Mouse (Mus musculus) frontal cortex, postnatal 14 days (tissue): ENCODE data around the gene Smg1.

Source experiments
- DNase-seq, 2 experiments: peaks; one replicate each; pipeline ENCODE4 v3.0.0; 2022; ENCODE audit warnings: low spot score in 2 of 2

Gene Smg1

DNA sequence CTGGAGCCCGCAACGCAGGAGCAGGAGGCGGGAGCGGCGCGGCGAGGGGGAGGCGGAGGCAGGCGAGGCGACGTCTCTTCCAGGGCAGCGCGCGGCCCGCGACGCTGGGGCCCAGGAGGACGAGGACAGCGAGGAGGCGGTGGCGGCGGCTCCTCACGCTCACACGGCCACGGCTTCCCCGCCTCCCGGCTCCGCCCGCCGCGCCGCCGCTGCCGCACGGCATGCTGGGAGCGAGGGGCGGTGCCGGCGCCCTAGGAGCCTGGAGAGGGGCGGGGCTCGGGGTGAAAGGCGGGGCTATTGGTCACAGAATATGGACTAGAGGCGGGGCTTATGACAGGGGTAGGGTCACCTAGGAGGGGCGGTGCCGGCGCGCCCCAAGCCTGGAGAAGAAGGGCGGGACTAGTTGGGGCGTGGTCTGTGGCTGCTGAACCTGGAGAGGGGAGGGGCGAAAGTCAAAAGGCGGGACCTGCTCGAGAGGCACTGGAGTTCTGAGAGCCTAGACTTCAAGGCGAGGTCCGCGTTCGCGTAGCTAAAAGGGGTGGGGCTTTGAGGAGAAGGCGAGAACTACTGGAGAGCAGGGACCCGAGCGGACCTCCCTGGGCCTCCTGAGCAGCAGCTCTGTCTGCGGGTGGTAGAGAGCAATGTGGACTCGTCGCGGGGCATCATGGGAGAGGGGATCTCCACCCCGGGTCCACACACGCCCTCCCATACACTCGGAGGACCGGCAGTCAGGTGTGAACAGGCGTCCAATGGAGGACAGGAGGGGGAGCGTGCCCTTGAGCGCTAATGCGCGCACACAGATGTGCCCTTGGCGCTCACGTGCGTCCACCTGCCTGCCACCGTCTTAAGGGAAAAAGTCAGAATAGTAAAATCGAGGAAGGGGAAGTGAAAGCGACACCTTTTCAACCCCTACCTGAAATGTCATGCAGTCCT is at the start of gene Smg1:
Gene Smg1, minus strand, starts transcription at position 218 of the 933 bp plus-strand sequence.
- peak; percentile 95 to 96 for DNase-seq

DNA sequence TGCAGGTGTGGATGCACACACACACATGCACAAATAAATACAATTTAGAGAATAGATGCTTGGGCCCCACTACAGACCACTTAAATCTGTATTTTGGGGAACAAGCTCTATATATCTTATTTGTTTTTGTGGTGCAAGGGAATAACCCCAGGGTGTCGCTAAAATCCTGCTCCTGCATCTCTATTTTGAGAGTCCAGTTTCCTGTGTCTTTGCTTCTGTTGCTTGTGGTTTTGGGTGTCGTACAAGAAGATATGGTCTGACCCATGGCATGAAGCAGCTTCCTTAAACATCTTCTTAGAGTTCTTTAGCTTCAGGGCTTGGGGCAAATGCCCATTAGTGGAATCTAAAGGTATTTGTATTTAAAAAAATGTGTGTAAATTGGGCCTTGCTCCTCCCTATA is 39.7 kb upstream of the Smg1 start:
- DNase-seq: no peak

DNA sequence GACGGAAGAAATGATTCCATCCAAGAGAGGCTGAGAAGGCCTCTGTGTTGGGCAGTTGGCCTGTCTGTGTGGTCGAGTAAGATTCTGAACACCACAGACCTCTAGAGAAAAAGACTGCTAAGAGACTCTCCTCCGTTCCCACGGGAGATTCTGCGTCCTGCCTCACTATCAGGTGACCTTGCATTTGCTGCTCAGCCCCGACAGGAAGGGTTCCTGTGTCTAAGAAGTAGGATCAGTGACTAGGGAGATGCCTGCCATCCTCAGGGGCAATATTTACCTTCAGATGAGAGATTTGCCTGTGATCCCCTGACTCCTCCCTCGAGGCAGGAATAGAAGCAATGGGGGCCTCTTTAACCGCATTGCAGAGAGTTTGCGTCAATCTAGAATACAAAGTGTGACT is 39.1 kb upstream of the Smg1 start:
- no peak for DNase-seq

DNA sequence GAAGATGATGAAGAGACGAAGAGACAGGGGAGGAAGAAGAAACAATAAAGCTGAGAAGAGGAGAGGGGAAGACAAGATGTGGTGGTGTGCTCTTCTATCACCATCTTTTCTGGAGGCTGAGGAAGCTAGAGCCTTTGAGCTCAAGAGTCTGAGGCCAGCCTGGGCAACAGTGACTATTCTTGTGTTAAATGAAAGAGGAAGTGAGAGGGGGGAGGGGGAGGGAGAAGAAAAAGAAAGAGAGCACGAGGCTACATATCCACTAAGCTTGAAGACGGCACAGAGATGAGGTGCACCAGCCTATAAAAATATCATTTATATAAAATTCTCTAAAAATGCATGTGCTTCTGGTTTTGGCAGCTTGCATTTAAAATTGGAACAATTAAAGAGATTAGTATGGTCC is 36.1 kb upstream of the Smg1 start:
- DNase-seq: no peak

DNA sequence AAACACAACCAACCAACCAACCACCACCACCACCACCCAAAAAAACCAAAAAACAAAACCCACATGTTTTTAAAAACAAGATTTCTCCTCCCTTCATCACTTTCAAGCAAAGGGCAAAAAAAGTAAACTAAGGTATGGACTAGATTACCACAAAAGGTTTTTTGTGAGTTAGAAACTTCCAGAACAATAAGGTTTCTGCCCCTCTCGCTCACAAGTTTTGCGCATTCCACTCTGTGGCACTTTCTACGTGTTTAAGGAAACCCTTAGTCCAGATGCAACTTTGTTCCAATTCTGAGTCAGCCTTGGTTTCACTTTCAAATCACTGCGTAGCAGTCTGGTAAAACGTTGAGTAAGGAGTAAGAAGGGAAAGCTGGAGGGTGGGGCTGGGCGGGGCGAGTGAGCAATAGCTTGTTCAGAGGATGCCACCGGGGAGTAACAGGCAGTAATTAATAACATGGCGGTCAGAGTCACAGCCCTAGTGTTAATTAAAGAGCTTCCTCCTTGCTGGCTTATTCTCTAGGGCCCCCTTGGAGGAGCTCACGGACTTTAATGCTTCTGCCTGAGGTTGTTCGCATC is 34.0 kb upstream of the Smg1 start:
- no peak for DNase-seq

DNA sequence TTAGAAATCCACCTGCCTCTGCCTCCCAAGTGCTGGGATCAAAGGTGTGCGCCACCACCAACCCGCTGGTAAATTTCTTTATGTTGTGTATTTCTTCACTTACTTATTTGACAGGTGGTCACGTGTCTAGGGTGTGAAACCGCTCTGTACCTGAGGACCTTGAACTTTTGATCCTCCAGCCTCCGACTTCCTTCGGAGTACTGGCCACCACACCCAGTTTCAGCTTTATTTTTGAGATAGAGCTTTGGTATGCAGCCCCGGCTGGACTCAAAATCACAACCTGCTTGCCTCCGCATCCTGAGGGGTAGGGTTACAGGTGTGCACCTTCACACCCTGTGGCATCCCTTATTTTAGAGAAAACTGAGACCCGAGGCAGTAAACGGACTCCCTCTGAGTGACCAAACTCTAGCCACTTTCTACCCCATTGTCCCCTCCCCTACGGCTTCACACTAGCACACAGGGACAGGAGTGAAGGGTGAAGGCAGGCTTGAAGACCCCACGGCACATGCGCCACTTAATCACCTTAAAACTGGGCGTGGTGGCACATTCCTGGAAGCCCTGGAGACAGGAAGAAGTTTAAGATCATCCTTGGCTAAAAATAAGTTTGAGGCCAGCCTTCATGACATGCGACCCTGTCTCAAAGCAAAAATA is 33.3 kb upstream of the Smg1 start:
- DNase-seq: no peak

DNA sequence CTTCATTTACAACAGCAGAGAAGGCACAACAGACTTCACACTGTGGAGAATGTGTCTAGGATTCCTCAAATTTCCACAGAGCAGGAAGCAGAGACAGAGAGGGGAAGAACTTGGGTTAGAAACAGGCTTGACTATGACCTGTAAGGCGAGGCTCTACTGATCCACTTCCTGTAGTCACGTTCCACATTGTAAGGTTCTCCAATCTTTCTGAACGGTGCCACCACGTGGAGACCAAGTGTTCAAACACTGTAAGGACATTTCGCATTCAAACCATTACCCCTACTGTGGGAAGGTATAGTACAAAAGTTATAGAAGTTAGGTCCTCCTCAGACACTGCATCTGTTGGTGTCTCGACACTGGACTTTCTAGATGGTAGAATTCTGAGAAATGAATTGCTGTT is 31.8 kb upstream of the Smg1 start:
- no peak for DNase-seq

DNA sequence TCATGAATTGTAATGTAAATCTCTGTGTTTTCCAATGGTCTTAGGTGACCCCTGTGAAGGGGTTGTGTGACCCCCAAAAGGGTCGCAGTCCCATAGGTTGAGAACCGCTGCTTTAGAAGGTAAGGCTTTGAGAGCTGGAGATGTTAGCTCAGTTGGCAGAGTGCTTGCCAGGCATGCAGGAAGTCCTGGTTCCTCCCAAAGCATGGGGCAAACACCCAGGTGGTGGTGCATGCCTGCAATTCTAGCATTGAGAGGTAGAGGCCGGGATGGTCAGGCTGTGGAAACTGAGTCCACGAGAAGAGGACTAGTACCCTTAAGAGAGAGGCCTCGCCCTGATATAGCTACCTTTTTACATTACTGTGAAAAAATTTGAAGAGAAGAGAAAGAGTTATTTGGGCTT is 31.4 kb upstream of the Smg1 start:
- no peak for DNase-seq

DNA sequence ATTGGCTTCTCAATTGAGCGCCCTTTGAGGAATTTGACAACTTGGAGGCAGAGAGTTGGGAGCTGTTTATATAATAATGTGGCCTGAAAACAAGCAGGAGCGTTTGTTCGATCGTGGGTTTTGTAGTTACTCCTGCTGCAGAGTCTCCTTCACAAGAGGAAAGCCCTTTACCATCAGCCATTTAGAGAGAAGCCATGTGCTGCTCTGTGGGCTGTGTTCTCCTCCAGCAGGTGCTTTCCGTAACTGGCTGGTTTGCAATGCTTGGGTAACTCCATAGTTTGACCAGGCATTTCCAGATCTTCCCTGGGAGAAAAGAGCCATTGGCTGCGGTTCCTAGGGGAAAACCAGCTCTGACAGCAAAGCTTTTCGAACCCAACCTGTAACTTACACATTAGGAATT is 30.7 kb upstream of the Smg1 start:
- no peak for DNase-seq

DNA sequence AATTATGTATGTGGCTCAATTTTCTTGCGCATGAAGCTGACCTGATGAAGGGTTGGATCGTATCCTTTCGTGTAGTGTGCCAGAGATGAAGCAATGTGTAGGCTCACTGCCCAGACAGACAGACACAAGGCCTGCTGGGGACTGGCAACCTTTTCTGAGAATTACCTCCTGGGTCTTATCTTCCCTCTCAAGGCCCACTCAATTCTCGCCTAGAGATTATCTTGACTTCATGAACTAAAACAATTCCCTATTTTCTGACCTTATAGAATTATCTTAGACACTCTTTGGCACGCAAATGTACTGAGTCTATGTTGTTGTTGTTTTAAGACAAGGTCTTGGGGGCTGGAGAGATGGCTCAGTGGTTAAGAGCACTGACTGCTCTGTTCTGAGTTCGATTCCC is 22.6 kb upstream of the Smg1 start:
- DNase-seq: no peak

DNA sequence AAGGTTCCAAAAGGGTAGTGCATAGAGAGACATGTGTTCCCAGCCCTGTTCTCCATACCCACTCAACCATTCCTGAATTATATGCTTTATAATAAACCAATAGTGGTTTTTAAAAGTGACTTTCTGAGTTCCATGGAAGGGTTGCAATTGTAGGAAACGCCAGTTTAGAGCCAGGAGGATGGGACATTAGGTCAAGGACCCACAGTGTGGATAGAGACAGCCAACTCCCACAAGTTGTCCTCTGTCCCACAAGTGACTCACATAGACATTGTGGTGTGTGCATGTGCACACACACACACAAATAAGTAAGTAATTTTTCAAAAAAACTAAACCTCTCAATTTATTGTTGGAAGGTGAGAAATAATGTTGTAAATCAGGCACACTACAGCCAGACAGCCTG is 20.1 kb upstream of the Smg1 start:
- DNase-seq: no peak

DNA sequence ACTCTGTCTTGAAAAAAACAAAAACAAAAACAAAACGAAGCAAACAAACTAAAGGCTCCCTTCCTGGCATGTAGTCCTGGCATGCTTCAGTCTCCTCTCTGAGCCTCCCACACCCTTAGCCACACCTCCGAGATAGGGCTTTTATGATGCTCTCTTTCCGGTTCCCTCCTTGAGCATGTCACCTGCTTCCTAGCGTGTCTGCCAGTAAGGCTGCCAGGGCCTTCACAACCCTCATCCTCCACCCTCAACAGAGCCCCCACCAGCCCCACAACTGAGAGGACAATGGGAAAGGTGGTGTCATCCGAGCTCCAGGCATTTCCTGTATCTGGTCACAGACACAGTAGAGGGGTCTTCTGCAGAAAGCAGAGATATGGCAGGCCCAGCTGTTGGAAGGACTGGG is 18.9 kb upstream of the Smg1 start:
- DNase-seq: no peak

DNA sequence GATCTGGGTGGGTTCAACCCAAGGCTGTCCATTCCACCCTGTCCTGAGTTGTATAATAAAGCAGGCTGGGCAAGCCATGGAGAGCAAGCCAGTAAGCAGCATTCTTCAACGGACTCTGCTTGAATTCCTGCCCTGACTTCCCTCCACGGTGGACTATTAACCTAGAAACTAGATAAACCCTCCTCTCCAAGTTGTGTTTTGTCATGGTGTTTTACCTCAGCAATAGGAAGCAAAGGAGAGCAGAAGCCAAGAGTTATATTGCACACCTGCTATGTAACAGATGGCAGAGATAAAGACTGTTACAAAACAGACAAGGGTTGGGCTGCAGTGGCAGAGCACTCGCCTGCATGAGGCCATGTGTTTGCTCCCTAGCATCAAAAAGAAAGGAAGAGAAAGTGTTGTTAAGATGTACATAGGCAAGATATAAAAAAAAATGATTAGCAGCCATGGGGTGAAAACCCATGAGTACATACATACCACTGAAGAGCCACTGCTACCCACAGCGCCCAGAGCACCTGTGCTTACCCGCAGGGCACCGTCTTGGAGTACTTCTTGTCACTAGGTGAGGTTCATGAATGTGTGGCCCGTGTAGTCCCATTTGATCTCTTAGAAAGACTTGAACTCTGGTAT is 16.3 kb upstream of the Smg1 start:
- no peak for DNase-seq

DNA sequence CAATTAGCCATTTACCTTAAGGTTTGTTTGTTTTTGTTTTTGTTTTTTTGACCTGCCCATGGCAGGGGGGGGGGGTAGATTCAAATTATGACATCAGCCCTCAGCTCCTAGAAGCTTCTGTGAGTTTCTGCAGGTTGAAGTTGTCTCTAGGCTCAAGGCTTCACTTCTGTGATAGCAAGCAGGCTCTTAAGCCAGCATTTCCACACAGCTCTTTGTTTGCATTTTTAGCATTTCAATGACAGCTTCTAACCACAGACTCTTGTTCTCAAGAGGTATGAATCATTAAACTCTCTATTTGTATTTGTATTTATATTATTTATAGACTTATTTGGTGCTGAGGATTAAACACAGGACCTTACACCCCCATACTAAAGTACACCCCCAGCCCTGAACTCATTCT is 15.0 kb upstream of the Smg1 start:
- no peak for DNase-seq

DNA sequence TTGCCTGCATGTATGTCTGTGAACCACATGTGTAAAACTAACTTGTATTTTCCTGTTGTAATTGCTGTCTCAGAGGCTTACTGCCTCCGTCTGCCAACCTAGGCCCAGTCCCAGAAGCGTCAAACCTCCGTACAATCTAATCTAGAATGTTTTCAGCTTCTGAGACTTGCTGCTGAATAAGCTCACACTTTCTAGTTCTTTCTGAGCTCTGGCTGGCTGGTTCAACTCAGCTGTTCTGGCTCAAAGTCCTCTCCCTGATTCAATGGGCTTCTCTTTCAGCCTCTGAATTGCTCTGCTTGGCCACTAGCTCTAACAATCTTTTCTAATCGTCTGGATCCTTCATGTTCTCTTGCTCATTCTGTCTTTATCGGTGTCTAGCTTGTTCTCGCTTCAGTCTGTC is 13.3 kb upstream of the Smg1 start:
- no peak for DNase-seq

DNA sequence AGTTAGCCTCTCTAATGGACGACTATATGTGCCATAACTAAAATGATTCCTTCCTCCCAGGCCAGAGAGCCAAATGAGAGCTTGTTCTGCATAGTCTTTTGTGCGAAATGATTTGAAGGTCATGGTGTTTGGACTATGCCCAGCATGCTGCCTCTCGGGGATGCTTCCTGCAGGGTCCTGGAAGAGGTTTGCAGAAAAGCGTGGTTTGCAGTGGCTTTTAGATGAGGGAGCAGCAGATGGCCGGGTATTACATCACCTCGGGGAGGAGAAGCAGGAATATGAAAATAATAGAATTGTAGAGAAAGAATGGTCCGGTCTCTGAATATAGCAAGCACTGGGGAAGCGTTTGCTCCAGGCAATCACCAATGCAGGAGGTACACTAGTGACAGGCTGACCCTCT is 11.0 kb upstream of the Smg1 start:
- DNase-seq: no peak

DNA sequence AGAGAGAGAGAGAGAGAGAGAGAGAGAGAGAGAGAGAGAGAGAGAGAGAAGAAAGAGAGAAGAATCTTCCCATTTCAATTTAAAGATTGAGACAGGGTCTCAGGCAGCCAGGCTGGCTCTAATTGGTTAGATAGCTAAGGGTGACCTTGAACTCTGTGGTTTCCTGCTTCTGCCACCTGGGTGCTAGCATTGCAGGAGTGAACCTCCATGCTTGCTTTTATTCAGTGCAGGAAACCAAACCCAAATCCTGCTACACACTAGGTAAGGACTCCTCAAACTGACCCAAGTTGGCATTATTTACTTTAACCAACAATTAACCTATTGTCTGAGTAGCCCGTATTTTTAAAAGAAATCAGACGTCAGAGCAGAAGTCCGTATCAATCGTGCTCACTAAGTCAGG is 10.5 kb upstream of the Smg1 start:
- DNase-seq: no peak

DNA sequence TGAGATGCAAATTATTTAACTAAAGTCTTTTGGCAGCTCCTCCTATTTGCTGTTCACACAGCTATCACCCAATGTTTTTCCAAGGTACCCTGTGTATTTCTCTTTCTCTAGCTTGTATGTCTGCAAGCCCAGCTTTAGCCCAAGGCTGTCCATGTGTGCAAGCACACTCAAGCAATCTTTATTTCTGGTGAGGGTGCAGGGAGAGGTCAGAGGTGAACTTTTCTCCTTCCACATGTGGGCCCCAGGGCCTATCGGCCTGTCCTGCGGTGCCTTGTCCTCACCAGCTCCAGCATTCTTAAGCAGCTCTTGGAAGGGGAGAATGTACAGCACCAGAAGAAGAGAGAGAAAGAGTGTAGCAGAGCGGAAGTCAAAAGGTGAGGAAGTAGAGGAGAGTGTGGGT is 9.5 kb upstream of the Smg1 start:
- no peak for DNase-seq

DNA sequence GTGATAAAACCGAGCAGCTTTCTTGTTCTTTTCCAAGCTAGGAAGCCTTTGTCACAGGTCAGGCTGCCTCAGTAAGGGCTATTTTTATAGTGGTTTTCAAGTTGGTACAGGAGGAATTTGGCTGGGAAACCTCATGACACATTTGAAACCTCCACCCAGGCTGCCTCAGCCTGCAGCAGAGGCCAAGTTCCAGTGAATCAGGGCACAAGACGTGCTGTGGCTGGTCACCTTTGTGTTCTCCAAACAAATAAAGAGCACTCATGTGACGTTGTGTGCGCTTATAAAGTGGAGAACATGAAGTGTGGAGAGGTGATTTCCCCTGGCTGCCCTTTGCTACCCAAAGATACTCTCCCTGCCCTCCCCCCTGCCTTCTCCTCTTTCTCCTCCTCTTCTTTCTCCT is 8.9 kb upstream of the Smg1 start:
- DNase-seq: no peak

DNA sequence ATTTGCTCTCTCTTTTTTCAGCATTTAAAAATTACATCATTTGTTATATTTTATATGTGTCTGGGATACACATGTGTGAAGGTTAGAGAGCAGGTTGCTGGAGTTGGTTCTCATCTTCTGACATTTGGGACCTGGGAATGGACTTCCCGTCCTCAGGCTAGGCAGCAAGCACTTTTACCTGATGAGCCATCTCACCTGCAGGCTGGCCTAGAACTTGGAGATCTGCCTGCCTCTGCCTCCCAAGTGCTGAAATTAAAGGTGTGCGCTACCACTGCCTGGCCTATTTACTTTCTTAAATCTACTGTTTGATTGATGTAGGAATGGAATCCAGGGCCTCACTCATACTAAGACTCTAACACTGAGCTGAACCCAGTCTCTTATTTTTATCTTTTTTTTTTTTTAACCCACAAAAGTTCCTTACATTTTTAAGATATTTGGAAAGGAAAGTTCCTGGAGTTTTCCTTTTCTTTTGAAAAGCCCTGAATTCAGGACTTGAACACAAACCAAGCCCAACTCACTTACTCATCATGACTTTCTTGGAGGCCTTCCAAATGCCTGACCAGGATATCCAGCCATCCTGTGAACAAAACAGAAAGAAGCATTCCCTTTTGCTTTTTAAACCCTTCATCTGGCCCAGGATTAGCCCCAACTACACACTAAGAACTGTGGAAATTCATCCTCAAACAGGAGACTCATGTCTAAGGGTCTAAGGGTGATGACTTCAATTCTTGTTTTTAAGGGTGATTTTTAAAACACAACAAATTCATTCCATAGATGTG is 8.1 kb upstream of the Smg1 start:
- DNase-seq: no peak

DNA sequence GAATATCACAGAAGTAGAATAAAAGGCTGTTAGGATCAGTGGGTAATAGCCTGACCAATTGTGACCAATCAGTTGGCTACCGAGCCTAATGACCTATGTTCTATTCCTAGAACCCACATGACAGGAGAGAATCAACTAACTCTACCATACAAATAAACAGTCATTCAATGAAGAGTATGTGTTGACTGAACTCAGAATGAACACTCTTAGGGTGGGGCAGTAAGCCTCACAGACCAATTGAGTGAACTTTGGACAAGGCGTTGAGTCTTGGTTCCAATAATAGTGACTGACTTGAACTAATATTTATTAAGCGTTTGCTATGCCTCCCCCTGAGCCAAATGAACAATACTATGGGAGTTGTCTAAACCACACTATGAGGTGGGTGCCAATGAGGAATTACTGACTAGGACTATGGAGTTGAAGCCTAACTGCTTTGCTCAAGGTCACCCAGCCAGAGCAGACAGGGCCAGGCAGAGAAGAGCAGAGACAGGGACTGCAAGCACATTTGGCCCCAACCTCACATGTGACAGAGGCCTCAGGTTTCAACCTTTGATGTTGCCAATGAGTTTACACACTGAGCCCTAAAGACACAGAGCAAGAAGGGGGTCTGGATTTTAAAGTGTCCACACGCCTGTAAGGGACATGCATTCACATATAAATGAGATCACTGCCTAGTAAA is 7.2 kb upstream of the Smg1 start:
- no peak for DNase-seq
